Mouse (Mus musculus): Measurements from ENCODE around the gene Olfr193. TPM values are rescaled to one million over a fixed set of nuclear protein-coding genes. Genes with fewer than 3 reads are reported as not detected.
"Not testable (repeated sequence)": the region's sequence is repeated elsewhere in the genome, so short reads cannot be mapped to it uniquely, and the experiment has no call there.

The Olfr193 gene
- polyA plus RNA-seq, 1 experiment from 2014 or later, result not detected

DNA sequence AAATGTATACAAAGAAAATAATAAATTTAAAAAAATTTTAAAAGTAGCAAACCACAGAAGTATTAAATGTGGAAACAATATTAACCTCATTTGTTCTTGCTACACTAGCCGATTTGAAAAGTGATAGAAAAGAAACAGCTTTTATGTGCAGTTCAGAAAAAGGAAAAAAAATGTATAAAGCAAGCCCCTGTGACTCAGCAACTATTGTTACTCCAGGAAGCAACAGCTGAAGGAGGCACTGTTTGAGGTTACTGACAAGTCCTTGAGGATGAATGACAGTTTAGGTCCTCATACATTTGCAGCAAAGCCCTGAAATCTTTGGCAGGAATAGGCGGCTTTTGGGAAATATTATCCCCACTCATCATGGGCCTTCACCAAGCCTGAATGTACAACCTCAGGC is 30.6 kb downstream of the Olfr193 start:
- not testable (repeated sequence) for H3K9ac ChIP-seq (ENCODE audit: low read length); H3K27me3 ChIP-seq (ENCODE audit: control insufficient read depth, insufficient read depth, low read length); H3K4me1 ChIP-seq (ENCODE audit: control insufficient read depth, insufficient read depth, low read length); ATAC-seq (ENCODE audit: low FRiP score); H3K4me2 ChIP-seq; H3K27ac ChIP-seq (ENCODE audit: low read depth, low read length); H3K36me3 ChIP-seq (ENCODE audit: control insufficient read depth, insufficient read depth, low read length); DNase-seq (ENCODE audit: low spot score, missing footprints); H3K4me3 ChIP-seq (ENCODE audit: low read depth, low read length); H3K9me3 ChIP-seq (ENCODE audit: control insufficient read depth, low read length)
- 86% methylated on average over 2 of the region's 2 CpGs for WGBS

DNA sequence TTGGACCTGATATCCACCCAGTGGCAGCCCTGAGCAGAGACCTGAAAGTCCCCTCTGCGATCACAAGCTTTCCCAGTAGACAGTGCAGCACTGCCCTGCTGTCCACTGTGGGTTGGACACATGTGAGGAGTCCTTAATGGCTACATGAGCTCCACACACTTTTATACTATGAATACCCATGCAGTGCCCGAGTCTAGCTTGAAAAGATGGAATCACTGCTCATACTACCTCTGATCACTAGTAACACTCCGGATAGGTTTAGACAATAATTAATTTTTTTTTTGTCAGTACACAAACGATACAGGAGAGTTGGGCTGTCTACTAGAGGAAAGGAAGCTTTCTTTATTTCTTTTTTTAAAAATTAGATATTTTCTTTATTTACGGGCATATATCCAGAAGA is 33.8 kb downstream of the Olfr193 start, which contains the start of gene Olfr190:
Olfr190 (minus strand) TSS at position 101 of the 400 bp plus-strand sequence.
- Histone ChIP-seq H3K27me3 (ENCODE audit: control insufficient read depth, insufficient read depth, low read length) (no peaks in the 10 kb centered on the region), H3K4me3 (ENCODE audit: low read depth, low read length) (no peak within 1 kb of the TSS), H3K4me2 (no peak within 1 kb of the TSS), H3K27ac (ENCODE audit: low read depth, low read length) (no peak within 1 kb of the TSS), H3K9me3 (ENCODE audit: control insufficient read depth, low read length) (no peaks in the 10 kb centered on the region), H3K4me1 (ENCODE audit: control insufficient read depth, insufficient read depth, low read length) (no peaks in the 10 kb centered on the region), H3K36me3 (ENCODE audit: control insufficient read depth, insufficient read depth, low read length) (no peaks in the 10 kb centered on the region), H3K9ac (ENCODE audit: low read length) (no peak within 1 kb of the TSS)
- WGBS, result 88% methylated on average over 5 of the region's 5 CpGs
- DNase-seq (ENCODE audit: low spot score, missing footprints) (no peak), ATAC-seq (ENCODE audit: low FRiP score) (no peak)

DNA sequence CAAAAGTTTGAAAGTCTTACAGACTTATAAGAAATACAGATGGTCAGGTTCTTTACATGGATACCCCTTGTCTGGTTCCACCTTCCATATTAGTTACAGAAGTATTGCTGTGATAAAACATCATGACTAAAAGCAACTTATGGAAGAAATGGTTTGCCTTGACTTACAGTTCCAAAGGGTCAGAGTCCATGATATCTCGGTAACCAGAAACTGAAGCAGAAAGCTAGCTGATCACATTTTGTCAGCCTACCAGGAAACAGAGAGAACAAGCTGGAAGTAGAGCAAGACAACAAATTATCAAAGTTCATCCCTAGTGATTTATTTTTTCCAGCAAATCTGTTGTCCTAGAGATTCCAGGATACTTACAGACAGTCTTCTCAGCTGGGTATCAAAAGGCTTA is 38.2 kb downstream of the Olfr193 start:
- Histone ChIP-seq H3K4me1 (ENCODE audit: control insufficient read depth, insufficient read depth, low read length) (no peaks in the 10 kb centered on the region), H3K4me2 (no peak overlapping the region), H3K36me3 (ENCODE audit: control insufficient read depth, insufficient read depth, low read length) (no peaks in the 10 kb centered on the region), H3K9me3 (ENCODE audit: control insufficient read depth, low read length) (no peaks in the 10 kb centered on the region), H3K9ac (ENCODE audit: low read length) (no peak overlapping the region), H3K27ac (ENCODE audit: low read depth, low read length) (no peak overlapping the region), H3K4me3 (ENCODE audit: low read depth, low read length) (no peak overlapping the region), H3K27me3 (ENCODE audit: control insufficient read depth, insufficient read depth, low read length) (no peaks in the 10 kb centered on the region)
- 92% methylated on average over 1 of the region's 1 CpGs for WGBS
- no peak for ATAC-seq (ENCODE audit: low FRiP score)
- DNase-seq (ENCODE audit: low spot score, missing footprints), result no peak

DNA sequence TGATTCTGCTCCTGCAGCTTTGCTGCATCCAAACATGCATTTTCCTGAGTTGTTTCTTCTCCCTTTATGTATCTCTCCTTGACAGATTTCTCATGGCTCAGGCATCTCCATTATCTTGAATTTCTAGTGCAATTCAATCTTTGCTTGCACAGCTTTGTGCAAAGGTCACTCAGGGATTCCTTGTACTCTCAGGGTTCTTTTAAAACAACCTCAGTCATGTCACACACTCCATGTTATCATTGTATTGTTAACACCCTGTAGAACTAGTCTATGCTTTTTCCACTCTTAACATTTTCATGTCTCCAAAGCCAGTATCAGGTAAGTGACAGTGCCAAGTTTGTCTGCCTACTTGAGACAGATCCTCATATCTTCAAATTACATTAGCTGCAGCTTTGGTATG is 39.9 kb downstream of the Olfr193 start:
- no peak overlapping the region for H3K9ac ChIP-seq (ENCODE audit: low read length)
- no peaks in the 10 kb centered on the region for H3K27me3 ChIP-seq (ENCODE audit: control insufficient read depth, insufficient read depth, low read length)
- no peak overlapping the region for H3K27ac ChIP-seq (ENCODE audit: low read depth, low read length)
- DNase-seq (ENCODE audit: low spot score, missing footprints) (no peak), ATAC-seq (ENCODE audit: low FRiP score) (no peak)
- no peaks in the 10 kb centered on the region for H3K4me1 ChIP-seq (ENCODE audit: control insufficient read depth, insufficient read depth, low read length)
- no peaks in the 10 kb centered on the region for H3K36me3 ChIP-seq (ENCODE audit: control insufficient read depth, insufficient read depth, low read length)
- no peak overlapping the region for H3K4me2 ChIP-seq
- no peaks in the 10 kb centered on the region for H3K9me3 ChIP-seq (ENCODE audit: control insufficient read depth, low read length)
- no peak overlapping the region for H3K4me3 ChIP-seq (ENCODE audit: low read depth, low read length)

DNA sequence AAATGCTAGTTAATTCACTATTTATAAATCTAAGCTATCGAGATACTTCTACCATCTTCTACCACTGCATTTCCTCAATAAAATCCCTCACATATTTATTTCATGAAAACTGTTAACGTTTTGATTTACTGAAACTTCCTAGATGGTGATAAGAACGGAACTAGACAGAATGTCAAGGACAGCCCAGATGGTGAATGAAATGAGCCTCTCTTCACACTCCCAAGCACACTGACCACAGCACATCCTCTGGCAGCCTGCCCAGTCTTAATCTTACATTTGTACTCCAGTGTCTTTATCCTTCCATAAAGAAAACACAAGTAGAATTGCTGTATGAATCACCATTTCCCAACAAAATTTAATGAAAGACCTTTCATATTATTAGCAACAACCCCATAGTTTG is 49.3 kb downstream of the Olfr193 start:
- not testable (repeated sequence) for DNase-seq (ENCODE audit: low spot score, missing footprints); H3K9me3 ChIP-seq (ENCODE audit: control insufficient read depth, low read length); ATAC-seq (ENCODE audit: low FRiP score); H3K4me2 ChIP-seq; H3K27me3 ChIP-seq (ENCODE audit: control insufficient read depth, insufficient read depth, low read length); H3K9ac ChIP-seq (ENCODE audit: low read length); H3K4me1 ChIP-seq (ENCODE audit: control insufficient read depth, insufficient read depth, low read length); H3K4me3 ChIP-seq (ENCODE audit: low read depth, low read length); H3K27ac ChIP-seq (ENCODE audit: low read depth, low read length); H3K36me3 ChIP-seq (ENCODE audit: control insufficient read depth, insufficient read depth, low read length)
- WGBS, result 82% methylated on average over 3 of the region's 3 CpGs

Other genes starting within 250 kb of the Olfr193 start
- not detected in 2 replicates for gene Olfr177, start 237.1 kb downstream of the Olfr193 start, polyA plus RNA-seq (2014; fragmentation: Nextera tagmentation; extraction: Ambion mirVana)
- gene Olfr178, start 219.8 kb downstream of the Olfr193 start, polyA plus RNA-seq (2014; fragmentation: Nextera tagmentation; extraction: Ambion mirVana), result not detected in 2 replicates
- not detected in 2 replicates for gene Olfr181, start 183.1 kb downstream of the Olfr193 start, polyA plus RNA-seq (2014; fragmentation: Nextera tagmentation; extraction: Ambion mirVana)
- not detected in 2 replicates for gene Olfr180, start 182.5 kb downstream of the Olfr193 start, polyA plus RNA-seq (2014; fragmentation: Nextera tagmentation; extraction: Ambion mirVana)
- gene Olfr183, start 116.5 kb downstream of the Olfr193 start, polyA plus RNA-seq (2014; fragmentation: Nextera tagmentation; extraction: Ambion mirVana), result not detected in 2 replicates
- not detected in 2 replicates for gene Olfr186, start 81.6 kb downstream of the Olfr193 start, polyA plus RNA-seq (2014; fragmentation: Nextera tagmentation; extraction: Ambion mirVana)
- not detected in 2 replicates for gene Olfr187, start 72.1 kb downstream of the Olfr193 start, polyA plus RNA-seq (2014; fragmentation: Nextera tagmentation; extraction: Ambion mirVana)
- not detected in 2 replicates for gene Olfr190, start 33.9 kb downstream of the Olfr193 start, polyA plus RNA-seq (2014; fragmentation: Nextera tagmentation; extraction: Ambion mirVana)
- gene Olfr191, start 22.1 kb downstream of the Olfr193 start, polyA plus RNA-seq (2014; fragmentation: Nextera tagmentation; extraction: Ambion mirVana), result not detected in 2 replicates
- gene Olfr194, start 9.2 kb upstream of the Olfr193 start, polyA plus RNA-seq (2014; fragmentation: Nextera tagmentation; extraction: Ambion mirVana), result not detected in 2 replicates
- not detected in 2 replicates for gene Olfr195, start 35.2 kb upstream of the Olfr193 start, polyA plus RNA-seq (2014; fragmentation: Nextera tagmentation; extraction: Ambion mirVana)
- gene Olfr196, start 58.6 kb upstream of the Olfr193 start, polyA plus RNA-seq (2014; fragmentation: Nextera tagmentation; extraction: Ambion mirVana), result not detected in 2 replicates
- gene Olfr198, start 91.7 kb upstream of the Olfr193 start, polyA plus RNA-seq (2014; fragmentation: Nextera tagmentation; extraction: Ambion mirVana), result not detected in 2 replicates
- not detected in 2 replicates for gene Olfr199, start 107.9 kb upstream of the Olfr193 start, polyA plus RNA-seq (2014; fragmentation: Nextera tagmentation; extraction: Ambion mirVana)
- not detected in 2 replicates for gene Olfr201, start 160.8 kb upstream of the Olfr193 start, polyA plus RNA-seq (2014; fragmentation: Nextera tagmentation; extraction: Ambion mirVana)
- not detected in 2 replicates for gene Olfr202, start 174.9 kb upstream of the Olfr193 start, polyA plus RNA-seq (2014; fragmentation: Nextera tagmentation; extraction: Ambion mirVana)
- gene Olfr203, start 187.0 kb upstream of the Olfr193 start, polyA plus RNA-seq (2014; fragmentation: Nextera tagmentation; extraction: Ambion mirVana), result not detected in 2 replicates
- gene Olfr204, start 206.4 kb upstream of the Olfr193 start, polyA plus RNA-seq (2014; fragmentation: Nextera tagmentation; extraction: Ambion mirVana), result not detected in 2 replicates
- not detected in 2 replicates for gene Olfr205, start 219.3 kb upstream of the Olfr193 start, polyA plus RNA-seq (2014; fragmentation: Nextera tagmentation; extraction: Ambion mirVana)
- gene Olfr206, start 237.4 kb upstream of the Olfr193 start, polyA plus RNA-seq (2014; fragmentation: Nextera tagmentation; extraction: Ambion mirVana), result not detected in 2 replicates